Mouse (Mus musculus): Measurements from ENCODE around the gene Alg9. TPM values are rescaled to one million over a fixed set of nuclear protein-coding genes. Genes with fewer than 3 reads are reported as not detected.

Alg9 gene
- polyA plus RNA-seq, 2 experiments from 2014 or later: 7.4 to 7.9 TPM

- no peak for ATAC-seq
Observed at GRCm38 (mm10) chr9:50889211-50889610, 114.4 kb downstream of the Alg9 start.

- ATAC-seq: no peak
Observed at GRCm38 (mm10) chr9:50889964-50890363, 115.1 kb downstream of the Alg9 start.

- ATAC-seq: no peak
Observed at GRCm38 (mm10) chr9:50890494-50891090, 115.8 kb downstream of the Alg9 start.

Other genes with a start within 250 kb of the Alg9 start
- 100 to 1,000 TPM; 117 to 121 TPM for gene Pts, start 246.3 kb upstream of the Alg9 start, polyA plus RNA-seq (2017; shearing (Covaris generic))
- gene Il18, start 220.2 kb upstream of the Alg9 start, polyA plus RNA-seq (2017; shearing (Covaris generic)): 1 to 10 TPM; 3.4 to 3.9 TPM
- gene Bco2, start 219.8 kb upstream of the Alg9 start, polyA plus RNA-seq (2017; shearing (Covaris generic)): under 1 TPM; 0.45 to 0.56 TPM
- gene Tex12, start 213.7 kb upstream of the Alg9 start, polyA plus RNA-seq (2017; shearing (Covaris generic)): not detected
- gene Sdhd, start 171.2 kb upstream of the Alg9 start, polyA plus RNA-seq (2017; shearing (Covaris generic)): 100 to 1,000 TPM; 176 to 199 TPM
- gene Timm8b, start 171.1 kb upstream of the Alg9 start, polyA plus RNA-seq (2017; shearing (Covaris generic)): 100 to 1,000 TPM; 118 to 128 TPM
- gene Pih1d2, start 157.7 kb upstream of the Alg9 start, polyA plus RNA-seq (2017; shearing (Covaris generic)): under 1 TPM; 0.36 to 0.43 TPM
- gene Nkapd1, start 157.6 kb upstream of the Alg9 start, polyA plus RNA-seq (2017; shearing (Covaris generic)): 10 to 100 TPM; 19.5 to 27.7 TPM
- 10 to 100 TPM; 15.8 to 18.2 TPM for gene Dlat, start 115.2 kb upstream of the Alg9 start, polyA plus RNA-seq (2017; shearing (Covaris generic))
- gene Dixdc1, start 35.5 kb upstream of the Alg9 start, polyA plus RNA-seq (2017; shearing (Covaris generic)): under 1 TPM in 1 of 2 experiments, not detected in 1; 0.60 TPM
- gene 2310030G06Rik, start 28.5 kb upstream of the Alg9 start, polyA plus RNA-seq (2017; shearing (Covaris generic)): not detected
- 1 to 10 TPM; 3.7 to 4.5 TPM for gene Cryab, start 23.7 kb upstream of the Alg9 start, polyA plus RNA-seq (2017; shearing (Covaris generic))
- 1 to 10 TPM in 1 of 2 experiments, not detected in 1; 1.3 TPM for gene Hspb2, start 22.7 kb upstream of the Alg9 start, polyA plus RNA-seq (2017; shearing (Covaris generic))
- 1 to 10 TPM; 6.5 to 7.5 TPM for gene Fdxacb1, start 6.8 kb upstream of the Alg9 start, polyA plus RNA-seq (2017; shearing (Covaris generic))
- 10 to 100 TPM; 14.1 to 16.4 TPM for gene 1110032A03Rik, start 501 bp downstream of the Alg9 start, polyA plus RNA-seq (2017; shearing (Covaris generic))
- 10 to 100 TPM; 59.3 to 72.1 TPM for gene Ppp2r1b, start 70.3 kb downstream of the Alg9 start, polyA plus RNA-seq (2017; shearing (Covaris generic))
- gene Sik2, start 234.1 kb downstream of the Alg9 start, polyA plus RNA-seq (2017; shearing (Covaris generic)): 10 to 100 TPM; 14.4 to 18.7 TPM